Mouse (Mus musculus): ENCODE results near the gene Tex13c3.
"Not testable (repeated sequence)": the region's sequence is repeated elsewhere in the genome, so short reads cannot be mapped to it uniquely, and the experiment has no call there.

The Tex13c3 gene

DNA sequence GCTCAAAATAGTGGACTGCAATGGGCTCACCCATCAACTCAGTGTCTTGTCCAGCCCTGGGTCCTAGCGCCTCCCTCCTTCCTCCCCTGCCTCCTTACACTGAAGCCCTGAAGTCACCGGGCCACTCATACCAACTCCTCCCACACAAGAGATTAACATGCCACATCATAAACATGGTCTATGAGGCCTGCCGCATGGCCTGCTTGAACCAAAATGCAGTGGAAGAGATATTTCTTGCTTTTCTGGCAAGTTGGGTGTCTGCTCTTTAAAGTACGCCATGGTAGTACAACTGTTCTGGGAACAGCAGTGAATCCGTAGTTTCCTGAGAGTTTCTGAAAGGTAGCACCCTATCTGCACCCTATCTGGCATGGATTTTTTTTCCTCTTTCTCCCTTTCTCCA is at the start of gene Tex13c3:
Tex13c3 (minus strand) TSS at position 101 of the 400 bp plus-strand sequence.
- not testable (repeated sequence) for DNase-seq

DNA sequence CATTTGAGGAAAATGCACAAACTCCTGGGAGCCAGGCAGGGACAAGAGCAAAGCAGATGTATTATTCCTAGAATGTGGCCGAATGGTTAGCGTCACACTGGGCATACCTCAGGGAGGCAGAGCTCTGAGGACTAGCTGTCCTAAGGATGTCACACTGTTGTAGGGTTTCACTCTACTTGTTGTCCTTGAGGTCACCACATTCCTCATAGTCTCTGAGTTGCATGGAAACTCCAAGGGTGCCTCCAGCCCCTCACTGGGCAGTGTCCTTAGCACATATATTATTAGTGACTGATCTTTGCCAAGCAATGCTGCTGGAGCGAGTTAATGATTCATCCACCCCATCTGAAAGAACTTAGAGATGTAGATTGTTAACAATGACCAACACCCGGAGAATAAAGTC is 8.6 kb upstream of the Tex13c3 start:
- DNase-seq: no peak

All from thymus, adult 18-20 months (tissue).